Mouse (Mus musculus): Measurements from ENCODE around the gene Rbm31y. TPM values are rescaled to one million over a fixed set of nuclear protein-coding genes. Genes with fewer than 3 reads are reported as not detected.

The Rbm31y gene
- 43.2 TPM for polyA plus RNA-seq (2014; fragmentation: Illumina TruSeq; extraction: RNeasy Lipid Tissue Mini Kit (QIAGEN cat#74804); ENCODE audit: low read depth, low replicate concordance)

DNA sequence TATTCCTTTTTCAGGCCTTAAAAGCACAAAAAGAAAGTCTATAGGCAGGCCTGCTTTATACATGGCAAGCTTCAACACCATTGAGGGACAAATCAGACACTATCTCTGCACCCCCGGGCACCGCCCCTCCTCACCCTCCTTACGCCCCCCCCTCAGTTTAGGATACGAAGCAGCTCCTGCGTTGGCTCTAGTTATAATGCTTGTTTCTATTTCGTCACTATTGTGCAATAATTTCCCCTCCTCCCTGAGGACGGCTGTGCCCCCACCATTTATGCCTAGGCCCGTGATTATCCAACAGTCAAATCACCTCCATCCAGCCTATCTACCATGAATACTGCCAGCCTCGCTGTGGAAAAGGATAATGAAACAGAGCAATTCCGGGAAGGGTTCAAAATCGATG is at the start of gene Rbm31y:
Rbm31y (plus strand) TSS at position 301 of the 400 bp plus-strand sequence.

